Comparison of ENCODE assay signal across 8 mouse cellular contexts in genomic region chr9:108826700-108827340, GRCm38 (mm10). TPM values are rescaled to one million over a fixed set of nuclear protein-coding genes. Genes with fewer than 3 reads are reported as not detected.
DNase-seq lines count a peak whose midpoint lies in the region; ATAC-seq and TF ChIP-seq lines count a peak whose summit lies in the region.

No protein-coding gene starts in this region.

- H3K4me3 ChIP-seq in cerebellum, adult 2 months (replicated peaks; ENCODE audit: insufficient read depth, low read depth, low read length): peak overlapping the region; percentile 95
- H3K4me3 ChIP-seq in forebrain, embryonic 16.5 days (replicated peaks; ENCODE audit: low read length): peak overlapping the region; percentile 63
- H3K4me3 ChIP-seq in hindbrain, embryonic 10.5 days: peak overlapping the region; percentile 75

- no peaks in the 10 kb centered on the region for H3K9me3 ChIP-seq in forebrain, embryonic 16.5 days (ENCODE audit: control insufficient read depth, low read length)
- no peaks in the 10 kb centered on the region for H3K9me3 ChIP-seq in hindbrain, embryonic 10.5 days

- H3K27ac ChIP-seq in cerebellum, adult 2 months (ENCODE audit: insufficient read depth, low read length): peak overlapping the region; percentile 2; the same call in 1 of the 2 replicates
- H3K27ac ChIP-seq in forebrain, embryonic 16.5 days (ENCODE audit: low read length): peak overlapping the region; percentile 71
- H3K27ac ChIP-seq in hindbrain, embryonic 10.5 days: peak overlapping the region; percentile 88

- peak; percentile 80 for DNase-seq in Muller cell, postnatal 12 days (ENCODE audit: inconsistent ontology term)
- DNase-seq in cerebellum, adult 2 months: peak; percentile 84
- peak; percentile 84 for DNase-seq in hindbrain, embryonic 10.5 days (ENCODE audit: low spot score)
- DNase-seq in layer of hippocampus, postnatal 36 days: peak; percentile 72
- peak; percentile 81 for DNase-seq in retina, postnatal 1 day
- peak; percentile 81 for DNase-seq in urinary bladder, adult 2 months (ENCODE audit: low spot score)

- TF ChIP-seq CTCF in cerebellum, adult 2 months (IDR thresholded peaks at IDR 0.05; ENCODE audit: borderline replicate concordance, insufficient read depth, low read depth, low read length): no peak

- 1% methylated on average over 39 of the region's 39 CpGs for WGBS in cerebellum, adult 2 months
- WGBS in forebrain, embryonic 16.5 days: under 1% methylated on average over 39 of the region's 39 CpGs
- WGBS in hindbrain, embryonic 10.5 days: 2% methylated on average over 39 of the region's 39 CpGs

- H3K4me2 ChIP-seq in forebrain, embryonic 16.5 days (ENCODE audit: low read length): peak overlapping the region; percentile 95

- ATAC-seq in forebrain, embryonic 16.5 days: no peak
- peak; percentile 66 for ATAC-seq in megakaryocyte, adult 5-6 weeks (ENCODE audit: poor library complexity, severe bottlenecking)

- peak overlapping the region; percentile 90 for H3K9ac ChIP-seq in forebrain, embryonic 16.5 days (replicated peaks; ENCODE audit: low read depth, low read length)

- TF ChIP-seq POLR2A in cerebellum, adult 2 months (IDR thresholded peaks at IDR 0.05; ENCODE audit: borderline replicate concordance, insufficient read depth, low read length): no peak

- peaks cover 38% of the 10 kb centered on the region for H3K4me1 ChIP-seq in cerebellum, adult 2 months (ENCODE audit: control insufficient read depth, insufficient read depth, low read length)
- peaks cover 51% of the 10 kb centered on the region for H3K4me1 ChIP-seq in forebrain, embryonic 16.5 days (replicated peaks; ENCODE audit: control insufficient read depth, insufficient read depth, low read length)
- H3K4me1 ChIP-seq in hindbrain, embryonic 10.5 days (replicated peaks): peaks cover 52% of the 10 kb centered on the region

- H3K36me3 ChIP-seq in forebrain, embryonic 16.5 days (ENCODE audit: control insufficient read depth, insufficient read depth): peaks cover 21% of the 10 kb centered on the region
- peaks cover 26% of the 10 kb centered on the region for H3K36me3 ChIP-seq in hindbrain, embryonic 10.5 days

- no peaks in the 10 kb centered on the region for H3K27me3 ChIP-seq in cerebellum, adult 2 months (ENCODE audit: control insufficient read depth, insufficient read depth, low read length)
- H3K27me3 ChIP-seq in forebrain, embryonic 16.5 days (replicated peaks; ENCODE audit: control insufficient read depth, insufficient read depth, low read length): peaks cover 22% of the 10 kb centered on the region
- H3K27me3 ChIP-seq in hindbrain, embryonic 10.5 days (ENCODE audit: insufficient read depth, poor library complexity, severe bottlenecking): peaks cover 90% of the 10 kb centered on the region

RNA-seq across cellular contexts. Expression of gene Celsr3, which starts 0.7 kb away (rescaled TPM):
- polyA plus RNA-seq in cerebellum, adult 2 months (2012; rRNA removed): 77.1 and 88.3 TPM in 2 replicates
- 18.9 and 22.3 TPM in 2 replicates for polyA plus RNA-seq in forebrain, embryonic 16.5 days (2015; fragmentation: Nextera tagmentation; extraction: Ambion mirVana)
- 4.5 and 7.2 TPM in 2 replicates for polyA plus RNA-seq in hindbrain, embryonic 10.5 days (2016; fragmentation: Nextera tagmentation; extraction: Ambion mirVana)
- 10 to 100 TPM; 60.6 to 73.4 TPM for total RNA-seq in layer of hippocampus, postnatal 36 days (2021)
- total RNA-seq in megakaryocyte, adult 5-6 weeks (2015): 3.9 and 5.7 TPM in 2 replicates
- total RNA-seq in megakaryocyte, adult 5-6 weeks (2017): 2.4 and 3.3 TPM in 2 replicates
- polyA plus RNA-seq in urinary bladder, adult 2 months (2012; rRNA removed): 0.19 and 0.23 TPM in 2 replicates

RNA-seq across cellular contexts. Expression of gene Nckipsd, which starts 18.7 kb away (rescaled TPM):
- 73.9 and 76.9 TPM in 2 replicates for polyA plus RNA-seq in cerebellum, adult 2 months (2012; rRNA removed)
- 20.5 and 35.1 TPM in 2 replicates for polyA plus RNA-seq in forebrain, embryonic 16.5 days (2015; fragmentation: Nextera tagmentation; extraction: Ambion mirVana)
- 14.9 and 16.2 TPM in 2 replicates for polyA plus RNA-seq in hindbrain, embryonic 10.5 days (2016; fragmentation: Nextera tagmentation; extraction: Ambion mirVana)
- total RNA-seq in layer of hippocampus, postnatal 36 days (2021): 10 to 100 TPM; 70.3 TPM
- total RNA-seq in megakaryocyte, adult 5-6 weeks (2015): 13.9 and 19.3 TPM in 2 replicates
- 11.5 and 14.8 TPM in 2 replicates for total RNA-seq in megakaryocyte, adult 5-6 weeks (2017)
- 10.2 and 11.7 TPM in 2 replicates for polyA plus RNA-seq in urinary bladder, adult 2 months (2012; rRNA removed)

RNA-seq across cellular contexts. Expression of gene Slc26a6, which starts 26.3 kb away (rescaled TPM):
- polyA plus RNA-seq in cerebellum, adult 2 months (2012; rRNA removed): 22.6 and 28.2 TPM in 2 replicates
- 11.5 and 13.8 TPM in 2 replicates for polyA plus RNA-seq in forebrain, embryonic 16.5 days (2015; fragmentation: Nextera tagmentation; extraction: Ambion mirVana)
- polyA plus RNA-seq in hindbrain, embryonic 10.5 days (2016; fragmentation: Nextera tagmentation; extraction: Ambion mirVana): 11.2 and 12.6 TPM in 2 replicates
- total RNA-seq in layer of hippocampus, postnatal 36 days (2021): 10 to 100 TPM; 17.9 to 23.1 TPM
- 10.0 and 14.2 TPM in 2 replicates for total RNA-seq in megakaryocyte, adult 5-6 weeks (2015)
- 2.7 and 4.5 TPM in 2 replicates for total RNA-seq in megakaryocyte, adult 5-6 weeks (2017)
- 9.7 and 9.8 TPM in 2 replicates for polyA plus RNA-seq in urinary bladder, adult 2 months (2012; rRNA removed)

RNA-seq across cellular contexts. Expression of gene Ip6k2, which starts 43.2 kb away (rescaled TPM):
- 162 and 168 TPM in 2 replicates for polyA plus RNA-seq in cerebellum, adult 2 months (2012; rRNA removed)
- 183 and 224 TPM in 2 replicates for polyA plus RNA-seq in forebrain, embryonic 16.5 days (2015; fragmentation: Nextera tagmentation; extraction: Ambion mirVana)
- polyA plus RNA-seq in hindbrain, embryonic 10.5 days (2016; fragmentation: Nextera tagmentation; extraction: Ambion mirVana): 87.2 and 117 TPM in 2 replicates
- total RNA-seq in layer of hippocampus, postnatal 36 days (2021): 100 to 1,000 TPM; 233 to 259 TPM
- total RNA-seq in megakaryocyte, adult 5-6 weeks (2015): 10.6 and 15.8 TPM in 2 replicates
- 30.6 and 35.4 TPM in 2 replicates for total RNA-seq in megakaryocyte, adult 5-6 weeks (2017)
- polyA plus RNA-seq in urinary bladder, adult 2 months (2012; rRNA removed): 77.3 and 97.8 TPM in 2 replicates

Comparison
In these comparisons a context has a peak if more than half of its experiments do, and no peak if none do; other contexts are left out.
1. H3K27ac ChIP-seq: peak in every context shown above with its lines; median percentile 88 in hindbrain, embryonic 10.5 days; 71 in forebrain, embryonic 16.5 days; 2 in cerebellum, adult 2 months.